Mouse (Mus musculus): ENCODE results near the gene Rfx8.

DNA sequence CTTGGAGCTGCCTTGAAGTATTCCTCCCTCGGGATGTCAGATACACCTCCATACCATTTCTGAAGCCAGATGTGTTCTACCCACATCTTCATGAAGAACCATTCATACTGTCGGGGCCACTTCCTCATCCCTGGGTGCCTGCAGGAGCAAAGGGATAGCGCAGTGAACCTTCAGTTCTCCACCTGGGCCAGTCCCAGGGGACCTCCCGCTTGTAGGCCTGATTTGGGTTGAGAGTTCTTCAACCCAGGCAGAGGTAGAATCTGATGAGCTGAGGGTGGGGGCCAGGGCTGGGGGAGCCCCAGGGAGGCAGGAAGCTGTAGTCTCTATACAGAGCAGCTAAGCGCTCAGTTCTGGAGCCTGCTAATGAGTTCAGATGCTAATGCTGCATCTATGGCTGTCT lies 97.7 kb downstream of the Rfx8 start:
- TF ChIP-seq MAFK (IDR thresholded peaks at IDR 0.05; ENCODE audit: insufficient read depth, low read depth, low read length) (no peak), CHD2 (IDR thresholded peaks at IDR 0.05; ENCODE audit: low read depth, low read length) (no peak), ZNF384 (IDR thresholded peaks at IDR 0.05; ENCODE audit: low read depth, low read length) (no peak)

Data from ES-E14 (cell line).